Mouse (Mus musculus) spleen, adult 2 months (tissue): Measurements from ENCODE around the gene Elmo2. TPM values are rescaled to one million over a fixed set of nuclear protein-coding genes. Genes with fewer than 3 reads are reported as not detected.
A peak's percentile ranks its signal among the peaks of the same experiment; 100 is the strongest.

Source experiments
- DNase-seq, 2 experiments: peaks; one replicate each; pipeline versions ENCODE4 v3.0.0 to v3.0.0-alpha.2; 2012 to 2021; ENCODE audit warnings: low spot score in 2 of 2, low read depth in 1 of 2
- H3K27ac ChIP-seq: fragments of 200-500 bp; 2 replicates; pipeline ENCODE4 v1.5.1; 2012; ENCODE audit warnings: low read length, inconsistent platforms; ENCODE audit not compliant: insufficient read depth
- H3K27me3 ChIP-seq: fragments of 200-500 bp; 2 replicates; pipeline ENCODE4 v1.6.1; 2012; ENCODE audit warnings: mild to moderate bottlenecking, moderate library complexity, low read length, inconsistent platforms; ENCODE audit not compliant: control insufficient read depth, insufficient read depth
- H3K36me3 ChIP-seq: fragments of 200-500 bp; 2 replicates; pipeline ENCODE4 v1.6.1; 2012; ENCODE audit warnings: mild to moderate bottlenecking, low read length, inconsistent platforms; ENCODE audit not compliant: control insufficient read depth, insufficient read depth
- H3K4me1 ChIP-seq: fragments of 200-500 bp; 2 replicates; pipeline ENCODE4 v1.6.1; 2011; ENCODE audit warnings: inconsistent platforms; ENCODE audit not compliant: control insufficient read depth, insufficient read depth, insufficient read length
- H3K4me3 ChIP-seq: fragments of 200-500 bp; 2 replicates; pipeline ENCODE4 v1.5.1; 2011; ENCODE audit warnings: mild to moderate bottlenecking, inconsistent platforms; ENCODE audit not compliant: insufficient read depth, insufficient read length; ENCODE audit errors: extremely low read depth
- CTCF ChIP-seq: fragments of 200-500 bp; IDR thresholded peaks from 2 replicates; pipeline ENCODE4 v1.5.1; 2011; ENCODE audit warnings: mild to moderate bottlenecking, inconsistent platforms; ENCODE audit not compliant: insufficient read depth, insufficient read length, insufficient replicate concordance; ENCODE audit errors: extremely low read depth
- POLR2A ChIP-seq: fragments of 200-500 bp; IDR thresholded peaks from 2 replicates; pipeline ENCODE4 v1.6.1; 2011; ENCODE audit warnings: low read depth, low read length, inconsistent platforms
- WGBS: fragments of 180-500 bp; shearing (Covaris S2); methylation state at CpG from one replicate; pipeline ENCODE4 v1.1.7; 2018; 5-methylcytosine and 5-hydroxymethylcytosine counted together
- polyA plus RNA-seq: library from polyadenylated mRNA; depleted of rRNA; stranded (reverse); fragments of >200 nt; gene quantifications from 2 replicates; pipeline ENCODE4 v1.2.3, GENCODE M21; 2012

Gene Elmo2
- polyA plus RNA-seq, 1 experiment, result 62.3 TPM

- H3K36me3 ChIP-seq, result no peaks in the 10 kb centered on the region
- no peak for DNase-seq
- H3K4me3 ChIP-seq, result no peak overlapping the region
- H3K27ac ChIP-seq, result no peak overlapping the region
- no peaks in the 10 kb centered on the region for H3K27me3 ChIP-seq
- TF ChIP-seq CTCF (no peak), POLR2A (no peak)
- WGBS, result 75% methylated on average over 5 of the region's 5 CpGs
- H3K4me1 ChIP-seq, result no peaks in the 10 kb centered on the region
Observed at GRCm38 (mm10) chr2:165346180-165346579, 19.9 kb upstream of the Elmo2 start.

- DNase-seq, result peak in 1 of 2 experiments; percentile 36
- 54% methylated on average over 3 of the region's 3 CpGs for WGBS
- H3K4me1 ChIP-seq, result peaks cover 2% of the 10 kb centered on the region; the same call in 1 of the 2 replicates
Observed at GRCm38 (mm10) chr2:165337191-165337590, 10.9 kb upstream of the Elmo2 start.

GRCm38 (mm10) chr2:165332610-165333210 lies 6.4 kb upstream of the Elmo2 start:
- Histone ChIP-seq H3K4me1 (peaks cover 4% of the 10 kb centered on the region; the same call in 1 of the 2 replicates), H3K27me3 (no peaks in the 10 kb centered on the region), H3K36me3 (no peaks in the 10 kb centered on the region), H3K27ac (peak overlapping the region; percentile 63), H3K4me3 (peak overlapping the region; percentile 24; the same call in 1 of the 2 replicates)
- WGBS, result 29% methylated on average over 14 of the region's 14 CpGs
- no peak for TF ChIP-seq POLR2A
- TF ChIP-seq CTCF, result no peak
- peak in 1 of 2 experiments; percentile 46 for DNase-seq

More at GRCm38 (mm10) chr2:165337191-165337590, 10.9 kb upstream of the Elmo2 start:
- no peaks in the 10 kb centered on the region for H3K36me3 ChIP-seq
- H3K27me3 ChIP-seq, result no peaks in the 10 kb centered on the region
- TF ChIP-seq POLR2A (no peak), CTCF (peak; percentile 68; the same call in 1 of the 2 replicates)
- no peak overlapping the region for H3K4me3 ChIP-seq
- no peak overlapping the region for H3K27ac ChIP-seq

GRCm38 (mm10) chr2:165329703-165330102 lies 3.4 kb upstream of the Elmo2 start:
- 4% methylated on average over 3 of the region's 3 CpGs for WGBS
- H3K36me3 ChIP-seq, result no peaks in the 10 kb centered on the region
- H3K27ac ChIP-seq, result no peak overlapping the region
- no peak for DNase-seq
- no peak overlapping the region for H3K4me3 ChIP-seq
- TF ChIP-seq CTCF (no peak), POLR2A (no peak)
- H3K4me1 ChIP-seq, result peaks cover 15% of the 10 kb centered on the region; the same call in 1 of the 2 replicates
- no peaks in the 10 kb centered on the region for H3K27me3 ChIP-seq

- DNase-seq, result no peak
- Histone ChIP-seq H3K27me3 (no peaks in the 10 kb centered on the region), H3K4me1 (peaks cover 15% of the 10 kb centered on the region; the same call in 1 of the 2 replicates), H3K27ac (no peak overlapping the region), H3K4me3 (no peak overlapping the region), H3K36me3 (no peaks in the 10 kb centered on the region)
- TF ChIP-seq POLR2A (no peak), CTCF (no peak)
- WGBS, result 77% methylated on average over 5 of the region's 5 CpGs
Observed at GRCm38 (mm10) chr2:165328746-165329145, 2.5 kb upstream of the Elmo2 start.

- WGBS, result 78% methylated on average over 7 of the region's 7 CpGs
- Histone ChIP-seq H3K27me3 (no peaks in the 10 kb centered on the region), H3K4me1 (peaks cover 17% of the 10 kb centered on the region; the same call in 1 of the 2 replicates), H3K36me3 (no peaks in the 10 kb centered on the region), H3K27ac (no peak overlapping the region), H3K4me3 (no peak overlapping the region)
- DNase-seq, result no peak
- no peak for TF ChIP-seq POLR2A
- no peak for TF ChIP-seq CTCF
Observed at GRCm38 (mm10) chr2:165327386-165327785, 1.1 kb upstream of the Elmo2 start.

GRCm38 (mm10) chr2:165325521-165326303 lies 567 bp downstream of the Elmo2 start:
- H3K36me3 ChIP-seq, result no peaks in the 10 kb centered on the region
- no peak for TF ChIP-seq CTCF
- TF ChIP-seq POLR2A, result no peak
- H3K4me1 ChIP-seq, result peaks cover 24% of the 10 kb centered on the region; the same call in 1 of the 2 replicates
- H3K27me3 ChIP-seq, result no peaks in the 10 kb centered on the region
- 3% methylated on average over 30 of the region's 30 CpGs for WGBS
- peak overlapping the region; percentile 59 for H3K27ac ChIP-seq
- no peak for DNase-seq
- peak overlapping the region; percentile 79 for H3K4me3 ChIP-seq
